Mouse (Mus musculus): ENCODE data around the gene Mypn.

GRCm38 (mm10) chr10:63243493-63244054, 39.8 kb upstream of the Mypn start, which contains the start of gene Herc4:
- TF ChIP-seq POLR2A (IDR thresholded peaks at IDR 0.05; ENCODE audit: low read depth, low read length) (peak; percentile 78), CTCF (IDR thresholded peaks at IDR 0.05; ENCODE audit: extremely low read depth, insufficient read depth, insufficient read length, insufficient replicate concordance) (no peak)

All from spleen, adult 2 months (tissue).